Mouse (Mus musculus) macrophage (primary cell): Measurements from ENCODE around the gene Cfdp1. TPM values are rescaled to one million over a fixed set of nuclear protein-coding genes. Genes with fewer than 3 reads are reported as not detected.
"Not testable (repeated sequence)": the region's sequence is repeated elsewhere in the genome, so short reads cannot be mapped to it uniquely, and the experiment has no call there.

Experiments
- H3K27ac ChIP-seq: fragments of 350-480 bp; formaldehyde crosslinking; 2 replicates; pipeline ENCODE4 v1.9.0; 2021
- H3K36me3 ChIP-seq: fragments of 350-480 bp; formaldehyde crosslinking; 2 replicates; pipeline ENCODE4 v1.9.0; 2021; ENCODE audit errors: inconsistent target
- H3K4me3 ChIP-seq: fragments of 350-480 bp; formaldehyde crosslinking; 2 replicates; pipeline ENCODE4 v1.9.0; 2021; ENCODE audit errors: inconsistent target
- H3K79me2 ChIP-seq: fragments of 350-480 bp; formaldehyde crosslinking; 2 replicates; pipeline ENCODE4 v1.9.0; 2021; ENCODE audit errors: inconsistent target
- WGBS: methylation state at CpG from one replicate; pipeline ENCODE4 v1.1.7; 2026; ENCODE audit warnings: inconsistent platforms; ENCODE audit not compliant: missing documents; 5-methylcytosine and 5-hydroxymethylcytosine counted together
- polyA plus RNA-seq: library from polyadenylated mRNA; stranded (reverse); fragments of 250-400 nt; gene quantifications from 3 replicates; pipeline ENCODE4 v1.2.4, GENCODE M21; 2018; ENCODE audit warnings: inconsistent platforms

The Cfdp1 gene
- polyA plus RNA-seq, 1 experiment from 2014 or later, result 192 TPM

DNA sequence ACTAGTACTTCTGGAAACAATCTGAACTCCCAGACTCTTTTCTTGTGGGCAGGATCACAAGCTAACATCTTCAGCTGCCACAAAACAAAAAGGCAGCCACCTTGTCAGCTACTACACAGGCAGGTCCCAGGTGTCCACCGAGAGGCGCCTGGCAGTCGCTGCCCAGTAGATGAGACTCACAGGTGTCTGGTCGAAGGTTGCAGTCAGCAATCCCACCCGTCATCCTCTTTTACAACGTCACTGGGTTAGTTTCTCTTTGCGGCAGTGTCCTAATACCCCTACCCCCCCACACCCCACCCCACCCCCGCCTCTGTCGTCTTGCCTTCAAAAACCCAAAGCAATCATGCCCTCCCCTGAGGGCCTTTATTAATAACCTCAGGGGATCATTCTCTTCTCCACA is 21.7 kb upstream of the Cfdp1 start:
- H3K27ac ChIP-seq, result no peak overlapping the region
- peak overlapping the region; percentile 41 for H3K4me3 ChIP-seq
- no peaks in the 10 kb centered on the region for H3K36me3 ChIP-seq
- WGBS, result 27% methylated on average over 8 of the region's 9 CpGs
- H3K79me2 ChIP-seq, result no peaks in the 10 kb centered on the region

- Histone ChIP-seq H3K36me3 (no peaks in the 10 kb centered on the region), H3K27ac (no peak overlapping the region), H3K4me3 (no peak overlapping the region), H3K79me2 (no peaks in the 10 kb centered on the region)
- 87% methylated on average over 3 of the region's 3 CpGs for WGBS
These were observed 17.2 kb upstream of the Cfdp1 start for GRCm38 (mm10) chr8:111871278-111871677.

DNA sequence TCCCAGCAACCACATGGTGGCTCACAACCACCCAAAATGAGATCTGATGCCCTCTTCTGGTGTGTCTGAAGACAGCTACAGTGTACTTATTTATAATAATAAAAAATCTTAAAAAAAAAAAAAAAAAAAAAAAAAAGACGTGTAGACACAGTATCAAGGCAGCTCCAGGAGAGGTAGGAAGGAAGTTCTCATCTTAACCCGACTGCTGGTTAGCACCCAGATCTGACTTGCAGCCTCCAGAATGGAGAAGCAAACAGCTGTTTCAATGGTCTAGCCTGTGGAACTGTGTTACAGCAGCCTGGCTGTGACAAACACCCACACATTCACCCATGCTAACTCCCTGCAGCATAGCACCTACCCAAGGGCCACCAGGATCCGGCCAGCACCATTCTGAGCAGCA is 16.3 kb upstream of the Cfdp1 start:
- Histone ChIP-seq H3K36me3 (no peaks in the 10 kb centered on the region), H3K27ac (no peak overlapping the region), H3K79me2 (no peaks in the 10 kb centered on the region), H3K4me3 (no peak overlapping the region)
- 66% methylated on average over 2 of the region's 3 CpGs for WGBS

DNA sequence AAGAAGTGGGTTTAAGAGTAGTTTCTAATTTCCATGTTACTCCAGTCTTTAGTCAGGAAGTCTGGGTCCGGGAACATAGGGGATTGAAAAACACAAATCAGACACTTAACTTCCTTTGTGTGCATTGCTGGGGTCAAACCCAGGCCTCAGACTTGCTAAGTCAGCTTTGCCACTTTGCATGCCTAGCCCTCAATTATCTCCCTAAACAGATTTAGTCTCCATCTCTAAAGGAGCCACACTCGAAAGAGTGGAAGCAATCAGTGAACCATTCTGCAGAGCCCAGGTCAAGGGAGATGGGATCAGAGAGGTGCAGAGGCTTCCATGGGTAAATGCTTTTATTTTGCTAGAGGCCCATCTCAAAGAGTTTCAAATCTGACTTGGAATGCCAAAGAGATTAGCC is 14.6 kb upstream of the Cfdp1 start:
- H3K4me3 ChIP-seq, result no peak overlapping the region
- WGBS, result 81% methylated on average over 2 of the region's 2 CpGs

DNA sequence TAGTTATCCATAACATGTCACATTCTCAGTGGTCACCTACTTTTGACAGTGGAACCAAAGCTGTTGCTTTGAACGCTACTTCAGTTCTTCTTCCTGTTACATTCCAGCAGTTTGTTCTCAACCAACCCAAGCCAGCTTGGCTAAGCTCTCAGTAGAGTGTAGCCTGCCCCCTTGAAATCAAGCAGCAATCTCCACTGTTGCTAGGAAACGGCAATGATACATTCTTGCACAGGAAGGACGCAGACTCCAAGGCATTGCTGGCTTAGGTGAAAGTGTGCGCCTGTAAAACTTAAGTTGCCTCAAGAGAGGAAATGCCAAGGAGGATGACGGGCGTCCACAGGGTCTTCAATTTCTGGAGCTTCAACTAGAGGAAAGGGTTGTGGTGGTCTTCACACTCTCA is 11.8 kb upstream of the Cfdp1 start:
- WGBS, result 97% methylated on average over 6 of the region's 6 CpGs
- Histone ChIP-seq H3K36me3 (no peaks in the 10 kb centered on the region), H3K27ac (no peak overlapping the region), H3K79me2 (no peaks in the 10 kb centered on the region), H3K4me3 (no peak overlapping the region)

More for the DNA sequence above, 14.6 kb upstream of the Cfdp1 start:
- Histone ChIP-seq H3K27ac (no peak overlapping the region), H3K36me3 (no peaks in the 10 kb centered on the region), H3K79me2 (no peaks in the 10 kb centered on the region)

- WGBS, result 94% methylated on average over 8 of the region's 8 CpGs
- Histone ChIP-seq H3K4me3 (no peak overlapping the region), H3K36me3 (no peaks in the 10 kb centered on the region), H3K79me2 (no peaks in the 10 kb centered on the region), H3K27ac (no peak overlapping the region)
These were observed 11.2 kb upstream of the Cfdp1 start for GRCm38 (mm10) chr8:111865130-111865852.

GRCm38 (mm10) chr8:111864648-111865047 is 10.6 kb upstream of the Cfdp1 start:
- H3K4me3 ChIP-seq, result no peak overlapping the region

DNA sequence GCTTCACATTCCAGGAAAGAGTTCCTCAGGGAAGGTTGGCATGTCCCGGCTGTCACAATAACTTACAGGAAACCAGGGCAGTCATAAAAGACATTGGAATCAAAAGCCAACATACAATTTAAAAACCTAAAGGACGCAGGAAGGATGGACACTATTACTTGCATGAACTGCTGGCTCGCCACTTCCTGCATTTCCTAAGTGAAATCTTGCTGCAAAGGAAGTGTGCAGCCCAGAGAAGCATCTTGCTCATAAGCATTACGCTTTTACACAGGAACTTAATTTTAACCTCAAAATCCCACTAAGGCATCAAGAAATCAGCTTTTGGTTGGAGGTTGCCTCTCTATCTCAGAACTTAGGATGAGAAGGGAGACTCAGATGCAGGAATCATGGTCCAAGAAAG is 9.2 kb upstream of the Cfdp1 start:
- Histone ChIP-seq H3K79me2 (no peaks in the 10 kb centered on the region), H3K36me3 (no peaks in the 10 kb centered on the region), H3K27ac (no peak overlapping the region), H3K4me3 (no peak overlapping the region)
- 8% methylated on average over 4 of the region's 4 CpGs for WGBS

More at GRCm38 (mm10) chr8:111864648-111865047, 10.6 kb upstream of the Cfdp1 start:
- H3K27ac ChIP-seq, result no peak overlapping the region
- no peaks in the 10 kb centered on the region for H3K36me3 ChIP-seq
- WGBS, result 95% methylated on average over 8 of the region's 8 CpGs
- H3K79me2 ChIP-seq, result no peaks in the 10 kb centered on the region

DNA sequence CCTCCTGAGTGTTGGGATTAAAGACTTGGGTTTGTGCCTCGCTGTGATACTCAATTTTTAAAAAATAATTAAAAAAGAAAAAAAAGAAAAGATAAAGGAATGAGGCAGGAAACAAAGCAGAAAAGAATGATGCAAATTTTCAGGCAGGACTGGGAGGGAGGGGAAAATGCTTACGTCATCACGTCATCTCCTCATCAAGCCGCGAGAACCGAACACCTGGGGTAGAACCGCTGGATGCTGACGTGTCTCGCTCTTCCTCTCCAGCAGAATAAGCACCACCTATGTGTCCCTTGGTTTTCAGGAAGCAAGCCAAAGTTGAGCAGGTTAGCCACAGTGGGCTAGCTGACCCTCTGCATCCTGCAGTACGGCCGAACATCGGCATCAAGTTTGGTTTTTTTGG is 1.9 kb upstream of the Cfdp1 start:
- Histone ChIP-seq H3K36me3 (no peaks in the 10 kb centered on the region), H3K27ac (no peak overlapping the region), H3K79me2 (peaks cover 28% of the 10 kb centered on the region; the same call in 1 of the 2 replicates), H3K4me3 (no peak overlapping the region)
- WGBS, result 91% methylated on average over 12 of the region's 12 CpGs

- not testable (repeated sequence) for H3K27ac ChIP-seq, H3K36me3 ChIP-seq
- Histone ChIP-seq H3K79me2 (peaks cover 53% of the 10 kb centered on the region; the same call in 1 of the 2 replicates), H3K4me3 (peak overlapping the region; percentile 82)
- 69% methylated on average over 10 of the region's 12 CpGs for WGBS
These were observed 872 bp downstream of the Cfdp1 start for GRCm38 (mm10) chr8:111853219-111853618.

DNA sequence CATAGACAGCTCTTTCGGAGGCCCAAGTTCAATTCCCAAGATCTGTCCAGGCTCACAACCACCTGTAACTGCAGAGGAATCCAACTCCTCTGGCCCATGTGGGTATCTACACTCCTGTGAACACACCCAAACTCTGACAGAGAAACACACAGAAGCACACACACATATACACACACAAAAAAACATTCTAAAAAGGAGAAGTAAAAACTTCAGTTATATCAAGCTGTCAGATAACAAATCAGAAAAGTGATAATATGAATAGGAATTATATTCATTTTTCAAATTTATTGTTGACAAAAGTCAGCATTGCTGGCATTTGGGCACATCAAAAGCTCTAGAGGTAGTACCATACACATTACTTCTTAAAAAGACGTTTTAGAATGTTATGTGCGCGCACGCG is 7.3 kb downstream of the Cfdp1 start:
- Histone ChIP-seq H3K36me3 (peaks cover 21% of the 10 kb centered on the region), H3K4me3 (no peak overlapping the region), H3K27ac (no peak overlapping the region), H3K79me2 (peaks cover 48% of the 10 kb centered on the region; the same call in 1 of the 2 replicates)
- 87% methylated on average over 3 of the region's 6 CpGs for WGBS

- Histone ChIP-seq H3K36me3 (peaks cover 39% of the 10 kb centered on the region; the same call in 1 of the 2 replicates), H3K79me2 (no peaks in the 10 kb centered on the region)
- 92% methylated on average over 1 of the region's 1 CpGs for WGBS
These were observed 18.6 kb downstream of the Cfdp1 start for GRCm38 (mm10) chr8:111835540-111835939.

GRCm38 (mm10) chr8:111834011-111834410 is 20.1 kb downstream of the Cfdp1 start:
- Histone ChIP-seq H3K79me2 (no peaks in the 10 kb centered on the region), H3K27ac (no peak overlapping the region), H3K36me3 (peaks cover 45% of the 10 kb centered on the region; the same call in 1 of the 2 replicates), H3K4me3 (no peak overlapping the region)
- 96% methylated on average over 6 of the region's 6 CpGs for WGBS

More at GRCm38 (mm10) chr8:111835540-111835939, 18.6 kb downstream of the Cfdp1 start:
- no peak overlapping the region for H3K27ac ChIP-seq
- H3K4me3 ChIP-seq, result no peak overlapping the region

DNA sequence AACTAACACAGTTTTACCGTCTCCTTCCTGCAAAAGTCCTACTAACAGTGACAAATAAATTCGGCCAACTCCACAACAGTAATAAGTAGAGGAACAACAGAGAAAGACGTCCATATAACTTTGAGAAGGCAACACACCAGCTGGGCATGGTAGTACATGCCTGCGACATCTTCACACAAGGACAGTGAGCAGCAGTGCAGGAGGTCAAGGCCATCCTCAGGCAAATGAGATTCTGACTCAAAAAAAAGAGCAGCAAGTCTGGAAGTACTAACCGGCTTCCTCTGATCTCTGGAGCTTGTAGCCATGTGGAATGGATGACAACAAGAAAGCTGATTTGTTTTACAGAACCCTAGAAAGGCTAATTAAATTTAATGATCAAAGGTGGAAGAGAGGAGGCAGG is 21.1 kb downstream of the Cfdp1 start:
- Histone ChIP-seq H3K27ac (no peak overlapping the region), H3K36me3 (peaks cover 49% of the 10 kb centered on the region; the same call in 1 of the 2 replicates), H3K4me3 (no peak overlapping the region), H3K79me2 (no peaks in the 10 kb centered on the region)
- WGBS, result 98% methylated on average over 5 of the region's 5 CpGs

DNA sequence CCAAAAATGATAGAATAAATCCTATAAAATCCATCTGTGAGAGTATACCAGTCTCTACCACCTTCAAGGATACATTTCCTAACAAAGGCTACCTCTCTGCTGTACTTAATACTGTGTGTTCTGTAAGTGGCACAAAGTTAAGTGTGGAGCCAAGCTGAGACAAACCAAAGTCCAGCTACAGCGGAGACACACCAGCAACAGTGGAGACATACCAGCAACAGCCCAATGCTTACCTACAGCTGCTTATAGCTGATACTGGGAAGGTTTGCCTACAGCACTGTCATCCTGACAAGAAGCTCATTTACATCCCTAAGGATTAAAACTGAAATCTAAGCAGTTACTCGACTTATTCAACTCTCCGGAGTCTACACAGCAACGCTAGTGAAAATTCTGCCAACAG is 22.1 kb downstream of the Cfdp1 start:
- WGBS, result 92% methylated on average over 4 of the region's 4 CpGs
- Histone ChIP-seq H3K4me3 (no peak overlapping the region), H3K27ac (no peak overlapping the region), H3K79me2 (no peaks in the 10 kb centered on the region), H3K36me3 (peaks cover 53% of the 10 kb centered on the region; the same call in 1 of the 2 replicates)
